Mouse (Mus musculus): ENCODE results near the gene Lingo4.

Lingo4 gene

DNA sequence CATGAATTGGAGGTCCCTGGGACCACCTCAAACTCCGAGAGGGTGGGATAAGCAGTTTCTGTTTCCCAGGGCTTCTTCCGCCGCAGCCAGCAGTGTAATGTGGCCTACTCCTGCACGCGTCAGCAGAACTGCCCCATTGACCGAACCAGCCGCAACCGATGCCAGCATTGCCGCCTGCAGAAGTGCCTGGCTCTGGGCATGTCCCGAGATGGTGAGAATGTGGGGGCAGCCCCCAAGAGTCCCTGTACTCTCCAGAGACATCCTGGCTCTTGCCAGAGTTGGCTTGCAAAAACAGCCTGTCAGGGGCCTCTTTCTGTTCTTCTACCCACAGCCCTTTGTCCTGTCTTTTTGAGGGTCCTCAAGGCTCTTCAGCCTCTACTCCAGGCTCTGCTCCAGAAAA lies 10.9 kb upstream of the Lingo4 start:
- DNase-seq (ENCODE audit: low spot score in 2 of 2) = no peak

DNA sequence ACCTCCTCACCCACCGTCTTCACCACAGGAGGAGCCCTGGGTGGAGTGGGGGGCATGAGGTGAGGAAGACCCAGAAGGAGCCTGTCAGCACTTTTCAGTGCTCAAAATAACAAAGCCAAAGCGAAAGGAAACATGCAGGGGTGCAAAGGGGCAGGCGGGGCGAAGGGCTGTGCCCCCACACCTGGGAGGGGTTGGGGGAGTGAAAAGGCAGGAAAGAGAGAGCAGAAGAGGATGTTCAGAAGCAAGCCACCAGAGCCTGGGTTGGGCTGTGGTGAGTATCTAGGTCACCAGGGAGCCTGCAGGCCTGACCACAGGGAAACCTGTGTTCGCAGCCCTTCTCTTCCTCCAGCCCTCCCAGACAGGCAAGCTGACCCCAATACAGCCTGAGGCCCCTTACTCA lies 10.3 kb upstream of the Lingo4 start:
- no peak for DNase-seq (ENCODE audit: low spot score in 2 of 2)

- no peak for DNase-seq (ENCODE audit: low spot score in 2 of 2)
These were observed 8.9 kb upstream of the Lingo4 start for GRCm38 (mm10) chr3:94389420-94389819.

DNA sequence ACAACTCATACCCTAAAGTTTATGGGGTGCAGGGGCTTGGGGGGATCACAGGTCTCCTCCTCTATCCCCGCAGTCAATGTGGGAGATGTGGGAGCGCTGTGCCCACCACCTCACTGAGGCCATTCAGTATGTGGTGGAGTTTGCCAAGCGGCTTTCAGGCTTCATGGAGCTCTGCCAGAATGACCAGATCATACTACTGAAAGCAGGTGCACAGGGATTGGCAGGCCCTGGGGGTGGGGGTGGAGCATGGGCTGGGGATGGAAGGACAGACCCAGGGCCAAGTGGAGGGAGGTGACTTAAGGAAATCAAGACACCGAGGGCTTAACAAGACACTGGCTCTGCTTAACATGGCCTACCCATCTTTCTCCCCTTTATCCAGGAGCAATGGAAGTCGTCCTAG lies 7.3 kb upstream of the Lingo4 start:
- DNase-seq (ENCODE audit: low spot score in 2 of 2) = no peak

GRCm38 (mm10) chr3:94392128-94392527 lies 6.2 kb upstream of the Lingo4 start:
- no peak for DNase-seq (ENCODE audit: low spot score in 2 of 2)

GRCm38 (mm10) chr3:94393049-94393448 lies 5.3 kb upstream of the Lingo4 start:
- DNase-seq (ENCODE audit: low spot score in 2 of 2) = no peak

DNA sequence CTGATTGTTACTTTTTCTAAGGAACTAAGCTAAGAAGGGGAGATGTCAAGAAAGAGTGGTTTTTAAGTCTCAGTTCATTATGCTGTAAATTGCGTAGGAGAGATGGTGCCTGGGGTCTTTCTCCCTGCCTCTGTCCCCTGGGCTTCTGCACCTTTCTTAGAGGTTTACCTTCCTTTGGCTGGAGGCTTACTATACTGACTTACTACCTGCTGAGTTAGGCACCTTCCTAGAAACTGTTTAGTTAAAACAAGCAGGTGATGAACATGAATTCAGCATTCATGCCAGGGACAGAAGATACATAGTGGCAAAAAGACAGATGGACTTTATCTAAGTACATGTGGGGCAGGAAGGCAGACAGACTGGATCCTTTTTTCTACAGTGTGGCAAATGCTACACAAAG lies 2.0 kb upstream of the Lingo4 start:
- DNase-seq (ENCODE audit: low spot score in 2 of 2) = no peak

- no peak for DNase-seq (ENCODE audit: low spot score in 2 of 2)
These were observed 1.5 kb upstream of the Lingo4 start for GRCm38 (mm10) chr3:94396851-94397250.

DNA sequence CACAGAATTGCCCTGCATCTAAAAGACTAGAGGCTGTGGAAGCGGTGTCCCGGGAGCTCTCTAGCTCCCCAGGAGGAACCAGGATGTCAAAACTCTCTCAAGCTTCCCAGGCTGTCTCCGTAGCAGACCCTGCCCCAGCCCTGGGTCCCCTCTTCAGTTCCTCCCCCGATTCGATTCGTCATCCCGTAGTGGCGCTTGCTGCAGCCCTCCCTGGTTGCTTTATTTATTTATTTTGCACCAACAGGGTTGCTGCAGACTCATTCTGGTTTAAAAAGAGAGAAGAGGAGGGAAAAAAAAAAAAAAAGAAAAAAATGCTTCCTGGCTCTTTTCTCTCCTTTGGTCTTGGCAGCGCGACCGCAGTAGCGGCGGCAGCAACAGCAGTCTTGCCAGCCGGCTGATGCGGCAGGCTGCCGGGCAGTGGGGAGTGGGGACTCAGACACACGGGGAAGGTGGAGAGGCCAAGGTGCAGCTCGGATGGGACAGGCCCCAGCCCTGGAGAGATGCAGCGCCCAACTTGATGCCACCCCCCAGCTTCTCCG lies 695 bp downstream of the Lingo4 start:
- no peak for DNase-seq (ENCODE audit: low spot score in 2 of 2)

GRCm38 (mm10) chr3:94399663-94400310 lies 1.5 kb downstream of the Lingo4 start:
- DNase-seq (ENCODE audit: low spot score in 2 of 2) = no peak

- DNase-seq (ENCODE audit: low spot score in 2 of 2) = no peak
These were observed 4.1 kb downstream of the Lingo4 start for GRCm38 (mm10) chr3:94402451-94402850.

DNA sequence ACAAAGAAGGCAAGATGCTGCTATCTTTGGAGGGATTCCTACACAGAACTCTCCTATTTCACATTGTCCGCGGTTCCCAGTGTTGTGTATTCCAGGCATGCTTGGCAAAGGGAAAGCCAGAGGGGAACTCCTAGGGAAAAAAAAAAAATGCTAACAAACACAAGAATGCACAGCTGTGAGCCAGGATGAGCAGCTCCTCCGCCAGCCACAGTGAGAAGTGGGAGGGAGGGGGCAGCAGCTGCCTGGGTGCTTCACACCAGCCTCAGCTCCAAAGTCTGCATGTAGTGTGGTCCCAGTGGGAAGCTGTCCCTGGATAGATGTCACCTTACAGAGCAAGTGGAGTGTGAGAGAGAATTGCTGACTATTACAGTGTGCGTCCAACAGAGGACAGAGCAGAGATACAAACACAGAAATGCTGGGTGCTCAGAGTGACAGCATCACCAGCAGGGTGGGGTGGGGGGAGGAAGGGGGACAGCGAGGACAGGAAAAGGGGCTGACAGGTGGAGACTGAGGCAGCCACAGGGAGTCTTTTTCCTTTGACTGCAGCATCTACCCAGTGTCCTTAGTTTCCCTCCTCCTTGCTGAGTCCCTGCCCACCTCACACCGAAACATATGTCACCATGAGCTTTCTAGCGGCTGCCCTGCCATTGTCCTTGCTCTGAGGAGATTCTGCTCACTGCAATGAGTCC lies 6.2 kb downstream of the Lingo4 start:
- no peak for DNase-seq (ENCODE audit: low spot score in 2 of 2)

GRCm38 (mm10) chr3:94405561-94405960 lies 7.2 kb downstream of the Lingo4 start:
- DNase-seq (ENCODE audit: low spot score in 2 of 2) = no peak

- no peak for DNase-seq (ENCODE audit: low spot score in 2 of 2)
These were observed 14.2 kb downstream of the Lingo4 start for GRCm38 (mm10) chr3:94412530-94412929.

DNA sequence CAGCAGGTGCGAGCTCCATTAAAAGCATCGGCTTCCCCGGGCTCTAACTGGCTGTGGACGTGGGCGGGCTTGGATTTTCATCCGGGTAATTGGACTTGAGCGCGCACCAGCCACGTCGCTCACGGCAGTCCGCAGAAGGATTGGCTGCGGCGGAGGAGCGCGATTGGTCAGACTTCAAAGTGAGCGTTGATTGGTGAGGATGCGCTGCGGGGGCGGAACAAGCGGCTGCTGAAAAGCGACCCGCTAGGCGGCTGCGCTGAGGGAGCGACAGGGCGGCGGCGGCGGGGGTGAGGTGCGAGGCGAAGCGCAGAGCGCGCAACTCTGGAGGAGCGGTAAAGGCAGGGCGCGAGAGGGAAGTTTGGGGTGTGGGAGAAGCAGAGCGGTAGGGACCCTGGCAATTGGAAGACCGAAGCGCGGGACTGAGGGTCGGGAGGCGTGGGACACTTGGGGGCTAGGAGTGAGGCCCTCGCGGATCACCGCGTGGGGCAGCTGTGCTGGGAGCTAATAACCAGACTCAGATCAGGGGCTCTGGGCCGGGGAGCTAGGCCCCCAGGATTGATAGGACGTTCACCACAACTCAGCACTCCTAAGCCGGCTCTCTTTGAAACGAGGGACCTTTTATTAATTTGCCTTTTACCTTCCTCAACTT lies 14.8 kb downstream of the Lingo4 start, which contains the start of gene Tdrkh:
TSS of gene Tdrkh (plus strand) at position 243 of the 649 bp plus-strand sequence.
- DNase-seq (ENCODE audit: low spot score in 2 of 2) = peak; percentile 91 to 95

- no peak for DNase-seq (ENCODE audit: low spot score in 2 of 2)
These were observed 32.7 kb downstream of the Lingo4 start for GRCm38 (mm10) chr3:94430980-94431379.

- no peak for DNase-seq (ENCODE audit: low spot score in 2 of 2)
These were observed 36.0 kb downstream of the Lingo4 start for GRCm38 (mm10) chr3:94434305-94434704.

GRCm38 (mm10) chr3:94436420-94436819 lies 38.1 kb downstream of the Lingo4 start:
- DNase-seq (ENCODE audit: low spot score in 2 of 2) = no peak

- DNase-seq (ENCODE audit: low spot score in 2 of 2) = no peak
These were observed 42.9 kb downstream of the Lingo4 start for GRCm38 (mm10) chr3:94441182-94441581.

DNA sequence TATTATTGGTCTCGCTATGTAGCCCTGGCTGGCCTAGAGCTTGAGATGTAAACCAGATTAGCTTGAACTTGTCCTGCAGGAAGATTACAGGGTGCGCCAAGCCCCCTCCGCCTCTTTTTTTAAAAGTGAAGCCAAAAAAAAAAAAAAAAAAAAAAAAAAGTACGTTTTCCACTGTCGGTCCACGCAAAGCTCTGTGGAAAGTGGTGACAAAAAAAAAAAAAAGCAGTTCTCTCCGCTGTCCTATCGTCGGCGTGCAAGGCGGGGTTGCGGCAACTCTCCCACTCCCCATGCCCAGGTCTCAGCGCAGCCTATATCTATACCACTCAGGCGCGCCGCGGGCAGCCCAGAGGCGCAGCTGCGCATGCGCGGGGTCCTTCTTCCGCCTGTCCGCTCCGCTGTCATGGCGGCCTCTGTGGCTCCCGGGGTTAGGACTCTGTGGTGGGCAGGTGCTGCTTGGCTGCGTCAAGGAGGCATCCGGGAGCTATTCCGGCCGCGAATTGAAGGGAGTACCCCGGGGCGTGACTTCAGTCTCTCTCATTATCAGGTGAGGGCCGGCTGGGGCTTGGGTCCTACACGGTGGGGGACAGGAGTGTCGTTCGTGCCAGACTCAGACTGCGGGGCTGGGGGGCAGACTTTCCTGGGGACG lies 44.8 kb downstream of the Lingo4 start, which contains the start of gene Mrpl9:
TSS of gene Mrpl9 (plus strand) at position 368 of the 646 bp plus-strand sequence.
- DNase-seq (ENCODE audit: low spot score in 2 of 2) = peak; percentile 93 to 94

DNA sequence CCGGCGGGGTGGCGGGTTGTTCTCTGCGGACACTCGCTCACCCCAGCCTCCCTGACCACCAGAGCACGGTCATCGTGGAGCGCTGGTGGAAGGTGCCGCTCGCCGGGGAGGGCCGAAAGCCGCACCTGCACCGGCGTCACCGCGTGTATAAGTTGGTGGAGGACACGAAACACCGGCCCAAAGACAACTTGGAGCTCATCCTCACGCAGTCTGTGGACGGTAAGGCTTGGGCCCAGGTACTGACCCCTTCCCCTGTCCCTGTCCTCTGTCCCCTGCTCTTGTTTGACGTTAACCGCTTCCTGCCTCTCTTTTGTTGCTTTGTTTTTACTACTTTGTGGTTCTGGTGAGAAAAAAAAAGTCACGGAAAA lies 45.3 kb downstream of the Lingo4 start, which contains the start of gene Oaz3:
TSS of gene Oaz3 (minus strand) at position 319 of the 368 bp plus-strand sequence.
- DNase-seq (ENCODE audit: low spot score in 2 of 2) = no peak

- no peak for DNase-seq (ENCODE audit: low spot score in 2 of 2)
These were observed 51.1 kb downstream of the Lingo4 start for GRCm38 (mm10) chr3:94449377-94449776.
